Mouse (Mus musculus) neural tube, embryonic 11.5 days (tissue): ENCODE results near the gene Vamp8. TPM values are rescaled to one million over a fixed set of nuclear protein-coding genes. Genes with fewer than 3 reads are reported as not detected.

Source experiments
- ATAC-seq: fragments of 200-750 bp; cut with Nextera tagmentation; 2 replicates; pipeline ENCODE4 v1.8.0; 2017; ENCODE audit warnings: moderate number of reproducible peaks, mild to moderate bottlenecking, moderate TSS enrichment, moderate library complexity; ENCODE audit not compliant: insufficient read depth, low FRiP score, low TSS enrichment
- DNase-seq: peaks from one replicate; pipeline ENCODE4 v3.0.0-alpha.2; 2015; ENCODE audit warnings: low spot score
- H3K27ac ChIP-seq: fragments of 300-500 bp; sonication (generic); 2 replicates; pipeline ENCODE4 v1.5.1; 2014; ENCODE audit warnings: low read depth, mild to moderate bottlenecking, low read length
- H3K27me3 ChIP-seq: fragments of 300-500 bp; sonication (generic); 2 replicates; pipeline ENCODE4 v1.6.1; 2014; ENCODE audit warnings: mild to moderate bottlenecking, low read length, mixed read lengths; ENCODE audit not compliant: control insufficient read depth, insufficient read depth
- H3K36me3 ChIP-seq: fragments of 300-500 bp; sonication (generic); 2 replicates; pipeline ENCODE4 v1.6.1; 2014; ENCODE audit warnings: mild to moderate bottlenecking, low read length, moderate library complexity, mixed read lengths; ENCODE audit not compliant: control insufficient read depth, insufficient read depth
- H3K4me1 ChIP-seq: fragments of 300-500 bp; sonication (generic); 2 replicates; pipeline ENCODE4 v1.6.1; 2014; ENCODE audit warnings: low read length, mixed read lengths; ENCODE audit not compliant: control insufficient read depth, insufficient read depth
- H3K4me2 ChIP-seq: fragments of 300-500 bp; sonication (generic); 2 replicates; pipeline ENCODE4 v1.6.1; 2014; ENCODE audit warnings: low read depth, mild to moderate bottlenecking, moderate library complexity
- H3K4me3 ChIP-seq: fragments of 300-500 bp; sonication (generic); 2 replicates; pipeline ENCODE4 v1.5.1; 2014; ENCODE audit warnings: low read depth, low read length
- H3K9ac ChIP-seq: fragments of 300-500 bp; sonication (generic); 2 replicates; pipeline ENCODE4 v1.6.1; 2014; ENCODE audit warnings: mild to moderate bottlenecking, low read length
- H3K9me3 ChIP-seq: fragments of 300-500 bp; sonication (generic); 2 replicates; pipeline ENCODE4 v1.6.1; 2016; ENCODE audit warnings: low read length; ENCODE audit not compliant: control insufficient read depth
- WGBS: fragments of 180-500 bp; shearing (Covaris S2); extraction: QIAGEN DNeasy Blood & Tissue Kit; methylation state at CpG from one replicate; pipeline ENCODE4 v1.1.7; 2014; 5-methylcytosine and 5-hydroxymethylcytosine counted together
- polyA plus RNA-seq: library from polyadenylated mRNA; unstranded; fragments of >200 nt; fragmentation: Nextera tagmentation; extraction: Ambion mirVana; gene quantifications from 2 replicates; pipeline ENCODE4 v1.2.1, GENCODE M21; 2014

Vamp8 gene
- polyA plus RNA-seq, 1 experiment from 2014 or later = 38.5 TPM

- no peaks in the 10 kb centered on the region for H3K9me3 ChIP-seq
- peak; percentile 31 for DNase-seq
- peaks cover 5% of the 10 kb centered on the region; the same call in 1 of the 2 replicates for H3K4me1 ChIP-seq
- no peak overlapping the region for H3K27ac ChIP-seq
- 0 out of 2 replicates have a peak, but pooled peaks cover 5% of the 10 kb centered on the region for H3K27me3 ChIP-seq
- no peaks in the 10 kb centered on the region for H3K36me3 ChIP-seq
- ATAC-seq = no peak
- H3K4me3 ChIP-seq = no peak overlapping the region
- H3K9ac ChIP-seq = no peak overlapping the region
- 19% methylated on average over 12 of the region's 12 CpGs for WGBS
- peak overlapping the region; percentile 43 for H3K4me2 ChIP-seq
Observed at GRCm38 (mm10) chr6:72390795-72391521, 455 bp upstream of the Vamp8 start.

- Histone ChIP-seq H3K27ac (0 out of 2 replicates have a peak overlapping the region, but pooled peaks have one; percentile 3), H3K4me1 (peaks cover 5% of the 10 kb centered on the region; the same call in 1 of the 2 replicates), H3K9me3 (no peaks in the 10 kb centered on the region), H3K36me3 (no peaks in the 10 kb centered on the region), H3K4me3 (peak overlapping the region; percentile 39), H3K4me2 (peak overlapping the region; percentile 43), H3K9ac (peak overlapping the region; percentile 56), H3K27me3 (0 out of 2 replicates have a peak, but pooled peaks cover 5% of the 10 kb centered on the region)
- no peak for ATAC-seq
- DNase-seq = no peak
- 36% methylated on average over 13 of the region's 13 CpGs for WGBS
Observed at GRCm38 (mm10) chr6:72389471-72389940, 997 bp downstream of the Vamp8 start.

GRCm38 (mm10) chr6:72388791-72389329 is 1.6 kb downstream of the Vamp8 start:
- no peak for ATAC-seq
- DNase-seq = no peak
- no peak overlapping the region for H3K4me3 ChIP-seq
- H3K9me3 ChIP-seq = no peaks in the 10 kb centered on the region
- H3K27ac ChIP-seq = no peak overlapping the region
- H3K4me2 ChIP-seq = no peak overlapping the region
- 0 out of 2 replicates have a peak, but pooled peaks cover 5% of the 10 kb centered on the region for H3K27me3 ChIP-seq
- H3K4me1 ChIP-seq = peaks cover 5% of the 10 kb centered on the region; the same call in 1 of the 2 replicates
- no peaks in the 10 kb centered on the region for H3K36me3 ChIP-seq
- WGBS = 82% methylated on average over 6 of the region's 6 CpGs
- H3K9ac ChIP-seq = no peak overlapping the region

GRCm38 (mm10) chr6:72388266-72388665 is 2.2 kb downstream of the Vamp8 start:
- Histone ChIP-seq H3K27ac (no peak overlapping the region), H3K4me2 (no peak overlapping the region), H3K36me3 (no peaks in the 10 kb centered on the region), H3K9me3 (no peaks in the 10 kb centered on the region), H3K27me3 (0 out of 2 replicates have a peak, but pooled peaks cover 5% of the 10 kb centered on the region), H3K4me1 (peaks cover 5% of the 10 kb centered on the region; the same call in 1 of the 2 replicates), H3K9ac (no peak overlapping the region), H3K4me3 (no peak overlapping the region)
- ATAC-seq (no peak), DNase-seq (no peak)
- WGBS = 67% methylated on average over 10 of the region's 10 CpGs

GRCm38 (mm10) chr6:72387816-72388215 is 2.7 kb downstream of the Vamp8 start:
- Histone ChIP-seq H3K4me3 (no peak overlapping the region), H3K9ac (no peak overlapping the region), H3K9me3 (no peaks in the 10 kb centered on the region), H3K27me3 (0 out of 2 replicates have a peak, but pooled peaks cover 5% of the 10 kb centered on the region), H3K4me1 (peaks cover 5% of the 10 kb centered on the region; the same call in 1 of the 2 replicates), H3K36me3 (no peaks in the 10 kb centered on the region), H3K27ac (no peak overlapping the region), H3K4me2 (no peak overlapping the region)
- DNase-seq (no peak), ATAC-seq (no peak)
- 79% methylated on average over 3 of the region's 3 CpGs for WGBS

- 89% methylated on average over 2 of the region's 2 CpGs for WGBS
- DNase-seq = no peak
Observed at GRCm38 (mm10) chr6:72386561-72386960, 3.9 kb downstream of the Vamp8 start.

GRCm38 (mm10) chr6:72385258-72385657 is 5.2 kb downstream of the Vamp8 start:
- Histone ChIP-seq H3K4me3 (no peak overlapping the region), H3K36me3 (no peaks in the 10 kb centered on the region), H3K9ac (no peak overlapping the region), H3K9me3 (no peaks in the 10 kb centered on the region), H3K27me3 (peaks cover 9% of the 10 kb centered on the region; the same call in 1 of the 2 replicates), H3K4me1 (peaks cover 8% of the 10 kb centered on the region; the same call in 1 of the 2 replicates), H3K4me2 (no peak overlapping the region), H3K27ac (no peak overlapping the region)
- ATAC-seq = no peak
- WGBS = 85% methylated on average over 4 of the region's 4 CpGs
- DNase-seq = no peak

More at GRCm38 (mm10) chr6:72386561-72386960, 3.9 kb downstream of the Vamp8 start:
- Histone ChIP-seq H3K27me3 (0 out of 2 replicates have a peak, but pooled peaks cover 5% of the 10 kb centered on the region), H3K36me3 (no peaks in the 10 kb centered on the region), H3K9ac (no peak overlapping the region), H3K4me2 (no peak overlapping the region), H3K4me1 (peaks cover 5% of the 10 kb centered on the region; the same call in 1 of the 2 replicates), H3K4me3 (no peak overlapping the region), H3K9me3 (no peaks in the 10 kb centered on the region), H3K27ac (no peak overlapping the region)
- no peak for ATAC-seq

- no peak overlapping the region for H3K27ac ChIP-seq
- no peak overlapping the region for H3K4me3 ChIP-seq
- H3K27me3 ChIP-seq = peaks cover 13% of the 10 kb centered on the region; the same call in 1 of the 2 replicates
- 96% methylated on average over 7 of the region's 7 CpGs for WGBS
- ATAC-seq (no peak), DNase-seq (no peak)
- H3K4me1 ChIP-seq = peaks cover 4% of the 10 kb centered on the region; the same call in 1 of the 2 replicates
- no peak overlapping the region for H3K4me2 ChIP-seq
- no peak overlapping the region for H3K9ac ChIP-seq
- no peaks in the 10 kb centered on the region for H3K9me3 ChIP-seq
- H3K36me3 ChIP-seq = no peaks in the 10 kb centered on the region
Observed at GRCm38 (mm10) chr6:72383952-72384351, 6.6 kb downstream of the Vamp8 start.
